Mouse (Mus musculus) gastrocnemius, adult 18-20 months (tissue): ENCODE results near the gene Plin2. TPM values are rescaled to one million over a fixed set of nuclear protein-coding genes. Genes with fewer than 3 reads are reported as not detected.

ENCODE experiments used
- DNase-seq: peaks from one replicate; pipeline ENCODE4 v3.0.0; 2021; ENCODE audit warnings: low spot score
- long read RNA-seq, 2 experiments: library from polyadenylated mRNA; stranded (forward); transcript quantifications; one replicate each; pipeline ENCODE4 v2.0.0; 2021
- total RNA-seq, 2 experiments: library from RNA; stranded (reverse); gene quantifications; 2 replicates each; pipeline ENCODE4 v1.2.3; 2021

Gene Plin2
- total RNA-seq = 10 to 100 TPM; 59.8 to 66.3 TPM
- long read RNA-seq, experiment 1, transcript Plin2-201 (8 exons, 1,888 nt) = major isoform, 6 of 38 reads
- long read RNA-seq, experiment 1, partial matches to known transcripts = 0 of 38 reads
- long read RNA-seq, experiment 1, other reads (novel, unspliced or antisense) = 32 of 38 reads
- long read RNA-seq, experiment 2, transcript Plin2-201 (8 exons, 1,888 nt) = major isoform, 7 of 32 reads
- long read RNA-seq, experiment 2, partial matches to known transcripts = 4 of 32 reads
- long read RNA-seq, experiment 2, other reads (novel, unspliced or antisense) = 20 of 32 reads

DNA sequence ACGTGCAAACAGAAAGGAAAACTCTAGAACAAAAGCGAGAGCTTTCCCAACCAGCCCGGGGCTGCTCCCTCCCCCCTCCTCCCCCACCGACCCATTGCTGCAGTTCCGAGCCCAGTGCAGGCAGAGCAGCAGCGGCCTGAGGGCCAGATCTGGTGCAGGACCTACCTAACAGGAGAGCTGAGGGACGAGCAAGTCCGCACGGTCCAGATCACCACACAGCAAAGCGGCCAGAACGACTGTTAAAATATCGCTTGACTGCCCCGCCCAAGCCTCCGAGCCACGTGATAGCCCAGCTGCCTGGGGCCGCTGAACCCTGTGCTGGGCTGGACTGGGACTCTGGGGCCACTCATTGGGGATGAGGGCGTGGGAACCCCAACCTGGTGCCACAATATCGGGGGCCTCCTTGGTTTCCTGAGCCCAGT lies at the start of gene Plin2:
Gene Plin2 (minus strand): TSS at position 281 of the 422 bp plus-strand sequence.
- DNase-seq = peak; percentile 81

DNA sequence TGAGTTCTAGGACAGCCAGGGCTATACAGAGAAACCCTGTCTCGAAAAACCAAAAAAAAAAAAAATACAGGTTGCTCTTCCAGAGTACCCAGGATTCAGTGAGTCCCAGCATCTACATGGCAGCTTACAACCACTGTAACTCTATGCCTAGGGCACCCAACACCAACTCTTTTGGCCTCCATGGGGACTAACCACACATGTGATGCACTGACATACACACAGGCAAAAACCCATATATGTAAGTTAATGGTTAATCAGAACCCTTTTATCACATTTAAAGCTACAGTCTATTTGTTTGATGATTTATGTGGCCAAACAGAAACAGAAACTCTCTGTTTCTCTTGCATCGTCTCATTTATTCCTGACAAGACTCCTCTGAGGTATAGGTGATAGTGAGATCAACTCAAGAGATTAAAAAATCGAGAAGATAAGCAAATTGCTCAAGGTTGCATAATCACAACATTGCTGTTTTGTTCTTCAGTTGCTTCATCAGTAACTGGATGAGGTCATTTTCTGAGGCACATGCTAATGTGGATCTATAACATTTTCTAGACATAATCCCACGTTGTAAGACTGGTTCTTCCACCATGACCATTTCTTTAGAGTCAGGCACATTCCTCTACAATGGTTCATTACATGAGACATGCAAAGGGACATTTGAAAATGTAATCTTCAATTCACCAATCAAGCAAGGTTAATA lies 49.2 kb upstream of the Plin2 start:
- no peak for DNase-seq

DNA sequence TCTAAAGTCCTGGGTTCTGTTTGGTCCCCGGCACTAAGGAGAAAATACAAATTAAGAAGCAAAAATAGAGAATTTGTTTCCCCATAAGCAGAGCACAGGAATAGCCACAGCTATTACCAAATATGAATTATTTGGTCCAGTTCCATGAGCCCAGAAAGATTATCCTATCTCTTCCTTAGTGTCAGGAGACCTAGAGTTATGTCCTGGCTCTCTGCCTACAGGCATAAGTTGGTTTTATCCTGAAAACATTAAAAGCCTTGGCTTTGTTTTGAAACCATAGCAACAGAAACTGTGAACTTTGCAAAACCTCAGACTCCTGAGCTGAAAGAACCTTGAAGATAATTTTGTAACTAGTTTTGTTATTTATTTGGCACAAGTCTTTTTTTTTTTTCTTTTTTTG lies 47.3 kb upstream of the Plin2 start:
- no peak for DNase-seq

DNA sequence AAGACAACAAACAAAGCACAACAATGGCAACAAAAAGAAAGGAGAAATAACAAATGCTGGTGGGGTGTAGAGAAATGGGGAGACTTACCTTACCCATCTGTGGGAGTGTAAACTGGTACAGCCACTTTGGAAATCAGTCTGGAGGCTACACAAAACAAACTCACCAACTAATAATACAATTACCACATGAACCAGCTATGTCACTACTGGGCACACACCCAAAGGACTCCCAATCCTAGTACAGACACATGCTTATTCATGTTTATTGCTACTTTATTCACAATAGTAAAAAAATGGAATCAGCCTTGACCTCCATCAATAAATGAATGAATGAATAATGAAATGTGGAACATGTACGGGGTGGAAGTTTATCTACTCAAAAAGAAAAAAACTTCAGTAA lies 45.5 kb upstream of the Plin2 start:
- peak; percentile 51 for DNase-seq

DNA sequence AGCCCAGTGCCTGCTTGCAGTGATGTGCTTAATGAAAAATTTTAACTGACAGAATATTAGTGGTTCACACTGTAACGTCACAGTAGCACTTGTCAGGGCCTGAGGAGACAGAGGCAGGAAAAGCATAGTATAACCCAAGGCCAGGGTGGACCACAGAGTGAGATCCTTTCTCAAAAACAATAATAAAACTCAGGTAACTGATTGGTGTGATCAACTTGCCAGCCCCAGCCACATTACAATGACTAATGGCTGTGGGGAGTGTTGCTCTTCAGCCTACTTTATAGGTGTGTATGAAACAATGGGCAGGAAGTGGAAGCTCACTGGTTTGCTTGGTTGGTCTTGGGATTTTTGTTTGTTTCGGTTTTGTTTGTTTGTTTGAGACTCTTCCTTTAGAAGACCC lies 43.7 kb upstream of the Plin2 start:
- DNase-seq = no peak

DNA sequence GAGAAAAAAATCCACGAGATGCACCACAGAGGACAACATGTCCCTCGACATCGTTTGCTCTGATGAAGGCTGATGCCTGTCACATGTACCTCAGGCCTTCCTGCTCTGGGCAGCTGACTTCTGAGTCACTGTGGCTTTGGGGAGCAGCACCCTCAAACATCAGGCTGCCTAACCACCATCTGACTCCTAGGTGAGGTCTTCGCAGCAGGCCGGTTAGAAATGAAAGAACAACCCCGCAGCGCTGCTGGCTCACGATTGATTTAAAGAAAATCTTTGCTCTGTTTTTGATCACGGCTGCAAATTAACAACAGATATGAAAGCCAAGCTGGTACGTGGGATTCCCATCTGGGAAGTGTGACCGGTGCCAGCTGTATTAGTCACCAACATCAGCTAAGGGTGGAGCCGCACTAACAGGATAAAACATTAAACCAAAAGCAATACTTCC lies 42.9 kb upstream of the Plin2 start:
- peak; percentile 57 for DNase-seq

DNA sequence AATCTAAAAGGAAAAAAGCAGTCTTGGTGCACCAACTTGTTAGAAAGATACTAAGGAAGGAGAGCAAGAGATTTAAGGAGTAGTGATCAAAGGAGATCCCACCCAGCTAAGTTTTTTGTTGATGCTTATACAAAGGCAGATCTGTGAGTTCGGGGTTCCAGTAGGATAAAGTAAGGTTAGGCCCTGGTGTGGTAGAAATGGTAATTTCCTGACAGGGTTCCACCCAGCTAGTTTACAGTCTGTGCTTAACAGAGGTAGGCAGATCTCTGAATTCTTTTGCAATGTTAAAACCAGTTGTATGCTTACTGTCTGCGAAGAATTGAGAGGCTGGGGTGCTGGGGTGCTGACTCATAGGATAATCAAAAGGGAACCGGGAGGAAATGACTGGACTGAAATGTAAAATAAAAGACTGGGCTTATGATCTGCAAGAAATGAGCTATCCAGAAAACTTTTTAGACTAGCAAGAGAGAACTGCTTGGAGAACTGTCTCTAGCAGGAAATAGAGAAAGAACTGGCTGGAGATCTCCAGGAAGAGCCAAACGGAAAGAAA lies 40.9 kb upstream of the Plin2 start:
- no peak for DNase-seq

DNA sequence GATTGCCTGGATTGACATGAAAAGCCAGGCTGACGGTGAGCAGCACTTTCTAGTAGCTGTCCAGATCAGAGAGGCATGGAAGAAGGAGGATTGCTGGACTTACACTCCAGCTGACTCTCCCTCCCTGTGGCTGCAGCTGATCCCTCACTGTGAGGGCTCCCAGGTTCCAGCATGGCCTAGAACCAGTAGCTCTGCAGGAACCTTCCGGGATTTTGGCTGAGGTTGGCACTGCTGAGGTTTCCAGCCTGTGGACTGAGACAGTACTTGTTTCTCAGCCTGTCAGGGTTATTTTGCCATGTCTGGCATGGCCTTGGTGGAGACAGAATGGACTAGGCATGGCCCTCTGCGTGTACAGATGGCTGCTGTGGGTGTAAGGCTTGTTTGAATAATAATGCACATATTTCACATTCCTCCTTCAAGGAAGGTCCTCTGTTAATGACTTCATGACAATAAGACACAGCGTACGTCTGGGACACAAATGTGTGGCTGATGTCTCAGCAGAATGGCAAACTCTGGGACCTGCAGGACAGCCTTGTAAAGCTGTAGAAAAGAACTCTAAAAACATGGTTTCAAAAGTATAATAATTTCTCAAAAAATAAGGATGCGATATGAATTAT lies 40.3 kb upstream of the Plin2 start:
- no peak for DNase-seq

DNA sequence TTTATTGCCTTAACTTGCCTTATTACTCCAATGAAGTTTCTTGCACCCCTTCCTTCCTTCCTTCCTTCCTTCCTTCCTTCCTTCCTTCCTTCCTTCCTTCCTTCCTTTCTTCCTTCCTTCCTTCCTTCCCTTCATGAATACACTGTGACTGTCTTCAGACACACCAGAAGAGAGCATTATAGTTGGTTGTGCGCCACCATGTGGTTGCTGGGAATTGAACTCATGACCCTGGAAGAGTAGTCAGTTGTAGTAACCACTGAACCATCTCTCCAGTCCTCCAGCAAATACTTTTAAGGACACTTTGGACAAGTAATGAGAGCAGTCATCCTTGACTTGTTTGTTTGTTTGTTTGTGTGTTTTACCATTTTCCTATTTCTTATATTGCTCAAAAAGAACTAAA lies 38.9 kb upstream of the Plin2 start:
- no peak for DNase-seq

DNA sequence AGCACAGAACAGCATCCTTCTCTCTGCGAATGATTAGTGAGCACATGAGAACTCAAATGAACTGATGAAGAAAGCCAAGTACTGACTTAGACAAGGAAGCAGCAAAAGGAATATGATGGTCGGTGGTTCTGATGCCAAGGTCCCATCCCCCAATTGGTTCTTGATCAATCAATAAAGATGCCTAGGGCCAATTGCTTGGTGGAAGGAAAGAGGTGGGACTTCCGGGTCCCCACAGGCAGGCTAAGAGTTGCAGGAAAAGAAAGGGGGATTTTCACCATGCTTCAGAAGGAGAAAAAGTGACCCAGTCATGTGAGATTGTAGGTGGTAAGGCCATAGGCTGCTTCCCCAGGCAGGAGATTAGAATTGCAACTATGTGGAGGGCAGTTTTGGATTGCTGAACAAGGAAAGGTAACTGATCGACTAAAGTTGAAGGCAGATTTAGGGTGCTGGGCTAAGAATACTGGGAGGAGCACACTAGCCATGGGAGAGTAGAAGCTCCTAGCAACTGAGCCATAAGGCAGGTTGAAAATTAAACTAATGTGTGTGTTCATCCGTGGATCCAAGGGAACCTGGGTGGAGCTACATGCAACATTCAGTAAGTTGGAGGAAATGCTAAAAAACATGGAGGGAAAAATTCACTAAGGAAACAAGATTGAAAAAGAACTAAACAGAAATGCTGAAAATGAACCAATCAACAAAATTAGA lies 29.5 kb upstream of the Plin2 start:
- no peak for DNase-seq

DNA sequence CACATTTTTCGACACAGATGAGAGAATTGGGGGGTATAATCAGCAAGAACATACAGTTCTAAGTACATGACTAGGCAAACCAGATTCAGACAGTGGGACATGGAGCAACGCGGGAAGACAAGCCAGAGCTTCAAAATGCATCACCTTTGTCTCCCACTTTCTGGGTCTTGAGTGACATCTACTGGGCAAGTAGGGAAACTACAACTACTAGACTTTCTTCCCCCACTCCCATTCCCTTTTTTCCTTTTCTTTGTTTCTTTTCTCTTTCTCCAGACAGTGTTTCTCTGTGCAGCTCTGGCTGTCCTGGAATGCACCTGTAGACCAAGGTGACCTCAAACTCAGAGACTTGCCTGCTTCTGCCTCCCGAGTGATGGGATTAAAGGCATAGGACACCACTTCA lies 27.0 kb upstream of the Plin2 start:
- DNase-seq = peak; percentile 53

DNA sequence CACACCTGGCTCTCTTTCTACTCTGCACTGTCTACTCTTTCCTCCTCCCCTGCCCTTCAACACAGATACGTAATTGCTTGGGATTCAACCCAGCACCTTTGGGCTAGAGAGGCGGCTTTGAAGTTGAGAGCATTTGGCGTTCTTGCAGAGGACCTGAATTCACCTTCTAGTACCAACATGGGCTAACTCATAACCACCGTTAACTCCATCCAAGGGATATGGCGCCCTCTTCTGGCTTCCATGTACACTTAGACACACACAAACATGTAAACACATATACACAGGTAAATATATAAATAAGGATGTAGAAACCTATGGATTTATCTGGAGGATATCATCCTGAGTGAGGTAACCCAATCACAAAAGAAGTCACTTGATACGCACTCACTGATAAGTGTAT lies 25.2 kb upstream of the Plin2 start:
- DNase-seq = peak; percentile 75

DNA sequence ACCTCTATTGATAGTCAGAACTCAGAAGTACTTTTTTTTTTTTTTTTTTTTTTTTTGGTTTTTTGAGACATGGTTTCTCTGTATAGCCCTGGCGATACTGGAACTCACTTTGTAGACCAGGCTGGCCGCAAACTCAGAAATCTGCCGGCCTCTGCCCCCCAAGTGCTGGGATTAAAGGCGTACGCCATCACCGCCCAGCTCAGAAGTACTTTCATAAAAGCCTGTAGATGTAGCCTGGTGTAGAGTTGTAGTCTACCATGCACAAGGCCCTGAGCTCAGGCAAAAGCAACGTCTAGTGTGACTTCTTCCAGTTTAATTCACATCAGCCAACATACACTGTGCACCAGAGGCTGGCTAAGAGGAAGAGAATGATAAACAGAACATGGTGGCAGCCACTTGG lies 23.1 kb upstream of the Plin2 start:
- DNase-seq = no peak

DNA sequence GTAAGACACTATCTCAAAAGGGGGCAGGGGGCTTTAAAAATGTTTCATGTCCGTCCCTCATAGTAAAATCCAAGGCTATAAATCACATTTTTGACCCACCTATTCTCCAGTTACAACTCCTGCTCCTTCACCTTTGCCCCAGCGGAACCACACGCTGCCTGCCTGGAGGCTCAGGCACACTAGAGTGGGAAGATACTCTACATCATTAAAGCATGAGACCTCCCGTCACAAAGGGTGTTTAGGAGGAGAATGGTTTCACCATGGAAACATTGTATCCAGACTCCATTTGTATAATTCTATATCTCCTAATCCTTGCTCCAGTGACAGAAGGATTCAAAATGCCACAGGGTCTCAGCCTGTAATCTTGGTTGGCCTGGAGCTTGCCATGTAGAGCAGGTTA lies 21.4 kb upstream of the Plin2 start:
- DNase-seq = no peak

DNA sequence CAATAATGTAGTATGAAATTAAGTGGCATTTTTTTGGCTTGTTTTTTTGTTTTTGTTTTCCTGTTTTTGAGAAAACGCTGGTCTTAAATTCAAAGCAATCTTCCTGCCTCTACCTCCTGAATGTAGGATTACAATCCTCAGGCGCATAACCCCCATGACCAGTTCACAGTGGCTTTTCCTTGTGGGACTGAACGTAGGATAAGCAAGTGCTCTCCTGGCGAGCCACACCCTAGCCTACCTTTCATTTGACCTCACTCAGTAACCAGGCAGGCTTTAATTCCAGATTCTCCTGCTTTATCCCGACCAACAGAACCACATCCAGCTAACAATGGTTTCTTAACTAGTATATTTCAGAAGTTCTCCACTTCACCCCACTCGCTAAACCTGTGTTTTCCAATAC lies 20.9 kb upstream of the Plin2 start:
- no peak for DNase-seq

DNA sequence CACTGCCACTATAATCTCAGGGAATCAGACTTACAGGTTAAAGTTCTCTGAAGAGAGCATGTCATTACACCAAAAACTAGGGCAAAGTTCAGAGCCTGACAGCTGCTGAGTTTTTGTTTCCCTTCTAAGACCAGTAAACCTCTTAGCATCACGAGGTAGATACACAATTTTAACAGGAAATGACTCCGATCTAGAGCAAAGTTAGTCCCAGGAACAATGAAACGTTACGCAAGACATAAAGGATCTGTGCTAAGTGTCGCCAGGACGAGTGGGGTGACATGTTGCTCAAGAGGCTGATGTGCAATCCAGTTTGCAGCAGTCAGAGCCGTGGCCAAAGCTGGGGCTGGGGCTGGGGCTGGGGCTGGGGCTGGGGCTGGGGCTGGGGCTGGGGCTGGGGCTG lies 20.3 kb upstream of the Plin2 start:
- peak; percentile 38 for DNase-seq

DNA sequence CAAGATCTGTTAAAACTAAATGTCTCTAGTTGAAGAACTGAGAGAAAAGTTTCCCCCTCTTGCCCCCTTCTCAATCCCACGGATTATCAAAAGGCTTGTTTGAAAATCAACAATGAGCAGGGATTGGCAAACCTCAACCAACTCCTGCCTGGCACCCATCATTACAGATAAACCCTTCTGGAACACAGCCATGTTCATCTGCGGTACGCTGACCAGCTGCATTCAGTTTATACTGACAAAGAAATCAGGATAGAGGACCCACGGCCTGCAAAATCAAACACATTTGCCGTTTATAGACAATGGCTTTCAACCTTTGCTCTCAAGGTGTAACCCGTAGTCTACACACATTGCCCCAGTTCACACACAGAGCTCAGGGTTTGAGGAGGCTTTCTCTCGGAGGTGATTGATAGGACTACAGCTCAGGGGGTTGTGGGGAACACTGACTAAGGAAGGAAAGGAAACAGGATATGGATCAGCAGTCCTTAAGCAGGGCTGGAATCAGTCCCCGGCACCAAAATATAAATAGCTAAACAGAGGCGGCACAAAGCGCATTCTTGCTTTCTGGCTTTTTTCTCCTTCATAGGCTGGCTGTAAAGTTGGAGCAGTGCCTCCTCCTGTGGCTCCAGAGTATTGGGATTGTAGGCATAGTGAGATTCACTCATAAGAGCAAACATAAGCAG lies 19.3 kb upstream of the Plin2 start:
- no peak for DNase-seq

DNA sequence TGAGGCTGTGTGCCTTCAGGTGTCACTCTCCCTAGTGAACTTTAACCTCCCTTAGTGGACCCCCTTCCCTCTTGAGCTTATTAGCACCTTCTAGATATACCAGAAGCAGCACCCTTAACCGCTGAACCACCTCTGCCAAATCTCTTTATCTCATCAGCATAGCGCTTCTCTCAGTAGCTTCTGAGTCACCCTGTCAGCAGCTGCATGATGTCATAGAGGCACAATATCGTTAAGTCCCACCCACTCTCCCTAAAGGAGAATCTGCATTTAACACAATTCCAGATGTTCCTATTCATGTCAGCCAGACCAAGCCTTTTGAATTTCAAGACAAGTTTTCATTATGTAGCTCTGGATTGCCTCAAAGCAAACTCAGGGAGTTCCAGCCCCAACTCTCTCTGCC lies 16.7 kb upstream of the Plin2 start:
- no peak for DNase-seq

DNA sequence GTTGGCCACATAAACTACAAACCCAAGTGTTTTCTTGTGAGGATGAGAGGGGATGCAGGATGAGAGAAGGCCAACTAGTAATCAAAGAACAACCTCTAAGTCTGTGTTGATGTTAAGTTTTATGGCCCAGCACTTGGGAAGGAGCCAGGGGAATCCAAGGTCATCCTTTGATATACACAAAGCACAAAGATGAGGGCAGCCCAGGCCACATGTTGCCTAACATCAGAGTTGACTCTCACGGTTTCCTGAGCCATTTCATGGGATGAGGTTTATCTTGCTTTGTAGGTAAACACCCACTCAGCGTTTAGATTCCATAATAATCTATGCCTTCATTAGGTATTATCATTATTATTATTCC lies 16.1 kb upstream of the Plin2 start:
- no peak for DNase-seq

DNA sequence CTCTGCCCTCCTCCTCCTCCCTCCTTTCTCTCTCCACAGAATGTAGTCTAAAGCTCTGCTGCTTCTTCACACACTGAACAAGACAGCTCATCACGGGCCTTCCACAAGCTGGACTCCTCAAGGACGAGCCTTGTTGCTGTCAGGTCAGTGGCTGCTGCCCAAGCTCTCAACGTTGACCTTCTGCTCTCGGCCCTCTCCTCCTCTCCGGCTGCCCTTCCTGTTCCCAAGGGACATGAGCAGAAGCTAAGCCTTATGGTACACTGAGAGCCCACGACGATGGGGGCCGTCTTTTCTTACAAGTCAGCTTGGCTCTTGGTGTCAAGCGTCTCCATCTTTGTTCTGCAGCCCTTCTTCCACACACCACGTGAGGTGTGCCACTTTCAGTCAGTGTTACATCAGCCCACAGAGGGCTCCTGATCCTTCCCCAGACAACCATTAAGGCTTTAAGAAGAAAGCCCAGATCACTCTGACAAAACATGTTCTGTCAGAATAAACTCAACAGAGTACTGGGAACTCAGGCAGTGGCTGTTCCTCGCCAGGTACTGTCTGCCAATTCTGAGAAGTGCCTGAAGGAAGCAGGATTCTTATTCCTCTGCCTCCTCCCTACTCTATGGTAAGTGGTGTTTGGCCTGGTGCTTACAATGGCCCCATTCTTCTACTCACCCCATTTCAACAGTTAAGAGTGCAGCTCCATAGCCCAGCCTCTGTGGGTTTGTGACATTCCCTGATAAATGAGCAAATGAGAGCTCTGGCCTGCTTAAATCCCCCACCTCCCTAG lies 15.6 kb upstream of the Plin2 start:
- no peak for DNase-seq

DNA sequence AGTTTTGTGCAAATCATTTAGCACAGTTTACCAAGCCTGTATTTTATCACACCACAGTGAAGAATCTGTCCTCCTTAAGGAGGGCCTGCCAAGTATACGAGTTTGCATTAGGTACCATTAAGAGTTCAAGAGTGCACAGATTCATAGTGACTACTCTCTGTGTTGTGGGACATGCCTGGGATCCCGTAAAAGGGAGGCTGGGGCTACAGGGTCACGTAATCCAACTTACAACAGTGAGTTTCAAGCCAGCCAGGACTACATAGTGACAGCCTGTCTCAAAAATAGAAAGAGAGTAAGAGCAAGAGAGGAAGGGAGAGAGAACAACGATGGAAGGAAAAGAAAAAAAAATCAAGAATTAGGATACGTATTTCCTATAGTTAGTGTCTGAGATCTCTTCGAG lies 14.9 kb upstream of the Plin2 start:
- DNase-seq = no peak
